Mouse (Mus musculus): Measurements from ENCODE around the gene Ccdc142.
A peak's percentile ranks its signal among the peaks of the same experiment; 100 is the strongest.

Gene Ccdc142

GRCm38 (mm10) chr6:83117616-83118015 lies 16.2 kb downstream of the Ccdc142 start:
- no peak for DNase-seq (ENCODE audit: low spot score)

GRCm38 (mm10) chr6:83118369-83118768 lies 17.0 kb downstream of the Ccdc142 start:
- DNase-seq (ENCODE audit: low spot score), result no peak

GRCm38 (mm10) chr6:83118825-83119733 lies 17.7 kb downstream of the Ccdc142 start:
- no peak for DNase-seq (ENCODE audit: low spot score)

- DNase-seq (ENCODE audit: low spot score), result no peak
Measured at GRCm38 (mm10) chr6:83119734-83120051, 18.3 kb downstream of the Ccdc142 start.

- peak; percentile 99 for DNase-seq (ENCODE audit: low spot score)
Measured at GRCm38 (mm10) chr6:83120930-83121862, 19.8 kb downstream of the Ccdc142 start, which contains the start of gene Wbp1. Wbp1 (minus strand) TSS chr6:83121559.

GRCm38 (mm10) chr6:83121863-83122710 lies 20.7 kb downstream of the Ccdc142 start:
- no peak for DNase-seq (ENCODE audit: low spot score)

- DNase-seq (ENCODE audit: low spot score), result no peak
Measured at GRCm38 (mm10) chr6:83122961-83123360, 21.6 kb downstream of the Ccdc142 start.

- DNase-seq (ENCODE audit: low spot score), result peak; percentile 91
Measured at GRCm38 (mm10) chr6:83124851-83125312, 23.5 kb downstream of the Ccdc142 start.

- DNase-seq (ENCODE audit: low spot score), result no peak
Measured at GRCm38 (mm10) chr6:83125331-83125730, 23.9 kb downstream of the Ccdc142 start, which contains the start of gene Ino80b. Ino80b (minus strand) TSS chr6:83125431.

GRCm38 (mm10) chr6:83127419-83127818 lies 26.0 kb downstream of the Ccdc142 start:
- DNase-seq (ENCODE audit: low spot score), result no peak

GRCm38 (mm10) chr6:83131469-83132034 lies 30.2 kb downstream of the Ccdc142 start:
- no peak for DNase-seq (ENCODE audit: low spot score)

GRCm38 (mm10) chr6:83132176-83132919 lies 30.9 kb downstream of the Ccdc142 start:
- no peak for DNase-seq (ENCODE audit: low spot score)

GRCm38 (mm10) chr6:83134226-83134625 lies 32.8 kb downstream of the Ccdc142 start:
- DNase-seq (ENCODE audit: low spot score), result no peak

GRCm38 (mm10) chr6:83134951-83135513 lies 33.6 kb downstream of the Ccdc142 start, which contains the start of gene Rtkn:
Rtkn (plus strand) TSS chr6:83135463.
- no peak for DNase-seq (ENCODE audit: low spot score)

GRCm38 (mm10) chr6:83135571-83136161 lies 34.3 kb downstream of the Ccdc142 start:
- no peak for DNase-seq (ENCODE audit: low spot score)

GRCm38 (mm10) chr6:83136291-83136880 lies 35.0 kb downstream of the Ccdc142 start:
- no peak for DNase-seq (ENCODE audit: low spot score)

GRCm38 (mm10) chr6:83136881-83137575 lies 35.6 kb downstream of the Ccdc142 start:
- DNase-seq (ENCODE audit: low spot score), result no peak

GRCm38 (mm10) chr6:83137576-83137950 lies 36.2 kb downstream of the Ccdc142 start:
- peak; percentile 57 for DNase-seq (ENCODE audit: low spot score)

GRCm38 (mm10) chr6:83138056-83138455 lies 36.7 kb downstream of the Ccdc142 start:
- no peak for DNase-seq (ENCODE audit: low spot score)
